Mouse (Mus musculus) heart, embryonic 16.5 days (tissue): ENCODE results near the gene Sdha. TPM values are rescaled to one million over a fixed set of nuclear protein-coding genes. Genes with fewer than 3 reads are reported as not detected.

Experiments used
- ATAC-seq: fragments of 200-750 bp; cut with Nextera tagmentation; replicated peaks from 2 replicates; pipeline ENCODE4 v1.8.0; 2017; ENCODE audit warnings: moderate number of reproducible peaks; ENCODE audit not compliant: insufficient read depth, low FRiP score; ENCODE audit errors: extremely low read depth
- H3K27ac ChIP-seq: fragments of 300-500 bp; sonication (generic); 2 replicates; pipeline ENCODE4 v1.5.1; 2014; ENCODE audit warnings: mild to moderate bottlenecking, low read length, control low read depth, moderate library complexity
- H3K27me3 ChIP-seq: fragments of 300-500 bp; sonication (generic); 2 replicates; pipeline ENCODE4 v1.6.1; 2014; ENCODE audit warnings: low read length, mixed read lengths; ENCODE audit not compliant: control insufficient read depth, insufficient read depth
- H3K36me3 ChIP-seq: fragments of 300-500 bp; sonication (generic); 2 replicates; pipeline ENCODE4 v1.6.1; 2014; ENCODE audit not compliant: control insufficient read depth, insufficient read depth
- H3K4me1 ChIP-seq: fragments of 300-500 bp; sonication (generic); 2 replicates; pipeline ENCODE4 v1.6.1; 2014; ENCODE audit warnings: low read length, mixed read lengths; ENCODE audit not compliant: control insufficient read depth, insufficient read depth
- H3K4me2 ChIP-seq: fragments of 300-500 bp; sonication (generic); 2 replicates; pipeline ENCODE4 v1.6.1; 2014; ENCODE audit warnings: low read depth, mild to moderate bottlenecking, control low read depth, low read length
- H3K4me3 ChIP-seq: fragments of 300-500 bp; sonication (generic); 2 replicates; pipeline ENCODE4 v1.5.1; 2014; ENCODE audit warnings: mild to moderate bottlenecking, control low read depth, low read length
- H3K9ac ChIP-seq: fragments of 300-500 bp; sonication (generic); 2 replicates; pipeline ENCODE4 v1.6.1; 2014; ENCODE audit warnings: low read length, control low read depth
- H3K9me3 ChIP-seq: fragments of 300-500 bp; sonication (generic); replicated peaks from 2 replicates; pipeline ENCODE4 v1.6.1; 2016; ENCODE audit warnings: low read length; ENCODE audit not compliant: control insufficient read depth
- WGBS: fragments of 180-500 bp; shearing (Covaris S2); extraction: QIAGEN DNeasy Blood & Tissue Kit; methylation state at CpG from one replicate; pipeline ENCODE4 v1.1.7; 2014; 5-methylcytosine and 5-hydroxymethylcytosine counted together
- polyA plus RNA-seq: library from polyadenylated mRNA; unstranded; fragments of >200 nt; fragmentation: Nextera tagmentation; extraction: Ambion mirVana; gene quantifications from 2 replicates; pipeline ENCODE4 v1.2.1, GENCODE M21; 2015

Gene Sdha
- polyA plus RNA-seq, 1 experiment from 2014 or later, result 827 TPM

DNA sequence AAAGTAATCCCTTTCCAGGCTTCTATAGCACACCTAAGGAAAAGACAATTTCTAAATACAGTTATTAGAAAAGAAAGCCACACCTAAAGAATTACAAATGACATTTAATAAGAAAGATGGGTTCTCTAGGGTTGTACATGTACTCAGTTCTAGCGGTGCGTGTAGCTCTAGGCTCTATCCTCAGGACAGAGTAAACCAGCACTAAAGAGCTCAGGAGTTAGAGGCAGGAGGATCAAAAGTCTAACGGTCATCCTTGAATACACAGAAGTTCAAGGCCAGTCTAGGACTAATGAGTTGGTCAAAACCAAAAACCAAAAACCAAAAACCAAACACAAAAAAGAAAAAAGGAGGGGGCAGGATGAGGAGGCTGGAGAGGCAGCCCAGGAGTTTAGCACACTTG is 35.5 kb downstream of the Sdha start:
- Histone ChIP-seq H3K9ac (no peak overlapping the region), H3K4me2 (no peak overlapping the region), H3K36me3 (peaks cover 12% of the 10 kb centered on the region), H3K9me3 (no peaks in the 10 kb centered on the region), H3K27me3 (no peaks in the 10 kb centered on the region), H3K4me3 (no peak overlapping the region), H3K4me1 (peaks cover 10% of the 10 kb centered on the region), H3K27ac (no peak overlapping the region)
- no peak for ATAC-seq
- 95% methylated on average over 3 of the region's 3 CpGs for WGBS

DNA sequence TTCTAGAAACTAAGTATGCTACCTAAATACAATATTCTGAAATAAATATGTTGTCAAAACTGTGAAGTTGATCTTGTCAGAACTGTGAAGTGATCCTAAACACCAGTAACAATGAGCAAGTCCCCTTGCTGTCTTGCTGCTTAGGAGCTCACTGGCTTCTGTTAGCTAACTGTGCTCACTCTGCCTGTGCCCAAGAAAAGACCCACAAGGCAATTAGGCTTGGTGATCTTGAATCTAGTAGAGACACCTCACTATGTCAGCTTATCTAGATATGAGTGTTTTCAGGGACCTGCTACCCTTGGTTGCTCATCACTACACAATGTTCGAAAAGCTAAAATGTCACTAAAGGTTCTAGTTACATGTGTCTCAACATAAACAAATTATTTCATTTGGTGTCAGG is 44.3 kb downstream of the Sdha start:
- 95% methylated on average over 1 of the region's 1 CpGs for WGBS
- Histone ChIP-seq H3K9ac (no peak overlapping the region), H3K4me3 (no peak overlapping the region), H3K36me3 (peaks cover 59% of the 10 kb centered on the region), H3K9me3 (no peaks in the 10 kb centered on the region), H3K27me3 (no peaks in the 10 kb centered on the region), H3K27ac (no peak overlapping the region), H3K4me1 (no peaks in the 10 kb centered on the region), H3K4me2 (no peak overlapping the region)
- ATAC-seq, result no peak

DNA sequence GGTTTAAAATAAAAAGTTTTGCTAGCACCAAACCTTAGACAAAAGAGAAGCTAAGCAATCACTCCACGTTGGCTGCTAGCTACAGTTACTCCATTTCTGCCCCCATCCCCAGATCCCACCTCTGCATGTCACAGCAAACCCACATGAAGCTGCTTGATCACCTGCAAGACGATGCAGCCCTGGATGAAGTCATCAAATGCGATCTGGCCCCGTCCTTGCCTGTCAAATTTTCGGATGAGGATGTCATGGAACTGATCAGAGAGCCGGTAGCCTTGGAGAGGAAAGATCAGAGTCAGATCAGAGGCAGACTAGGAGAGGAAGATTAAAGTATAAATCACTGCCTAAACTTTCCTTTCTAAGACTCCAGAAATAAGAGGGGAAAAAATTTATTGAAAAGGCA is 44.7 kb downstream of the Sdha start:
- Histone ChIP-seq H3K36me3 (peaks cover 56% of the 10 kb centered on the region), H3K4me2 (no peak overlapping the region)
- 87% methylated on average over 6 of the region's 6 CpGs for WGBS

DNA sequence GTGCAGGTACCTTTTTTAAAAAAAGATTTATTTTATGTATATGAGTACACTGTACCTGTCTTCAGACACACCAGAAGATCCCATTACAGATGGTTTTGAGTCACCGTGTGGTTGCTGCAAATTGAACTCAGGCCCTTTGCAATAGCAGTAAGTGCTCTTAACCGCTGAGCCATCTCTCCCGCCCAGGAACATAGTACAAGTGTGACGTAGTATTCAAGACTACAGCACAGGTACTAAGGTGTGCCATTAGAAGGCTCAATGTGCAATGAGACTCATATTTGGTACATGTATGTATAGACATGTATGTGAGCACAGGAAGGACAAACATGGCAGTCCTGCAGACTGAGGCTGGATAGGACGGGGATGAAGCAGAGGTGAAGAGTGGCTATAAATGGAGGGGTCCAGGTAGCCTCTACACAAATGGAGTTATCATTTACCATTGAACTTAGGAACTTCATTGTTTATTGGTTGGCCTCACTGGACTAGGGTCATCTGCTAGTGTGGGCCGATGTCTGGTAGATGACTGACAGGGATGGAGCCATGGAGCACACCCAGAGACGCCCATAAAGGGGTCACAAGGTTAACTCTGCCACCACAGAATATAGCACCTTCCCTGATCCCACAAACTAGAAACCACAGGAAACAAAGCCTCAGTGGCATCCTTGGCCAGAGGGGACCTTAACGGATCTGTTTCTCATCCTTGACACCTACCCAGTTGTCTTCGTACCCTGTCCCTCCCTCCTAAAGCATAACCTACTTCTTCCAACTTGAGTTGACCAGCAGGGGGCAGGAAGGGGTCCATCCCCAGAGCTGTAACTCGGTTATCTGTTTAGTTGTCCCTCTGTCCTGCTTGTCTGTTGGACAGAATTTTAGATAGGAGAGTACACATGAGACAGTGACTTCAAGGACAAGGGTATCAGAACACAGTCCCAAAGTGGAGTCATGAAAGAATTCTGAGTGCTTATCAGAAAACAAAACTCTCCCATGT is 47.7 kb downstream of the Sdha start:
- Histone ChIP-seq H3K4me2 (no peak overlapping the region), H3K9ac (no peak overlapping the region), H3K9me3 (no peaks in the 10 kb centered on the region), H3K27me3 (no peaks in the 10 kb centered on the region), H3K4me3 (no peak overlapping the region), H3K27ac (no peak overlapping the region), H3K36me3 (peaks cover 35% of the 10 kb centered on the region), H3K4me1 (no peaks in the 10 kb centered on the region)
- WGBS, result 76% methylated on average over 10 of the region's 10 CpGs
- no peak for ATAC-seq

More for the DNA sequence above, 44.7 kb downstream of the Sdha start:
- H3K4me3 ChIP-seq, result no peak overlapping the region
- ATAC-seq, result no peak
- no peaks in the 10 kb centered on the region for H3K9me3 ChIP-seq
- H3K9ac ChIP-seq, result no peak overlapping the region
- no peaks in the 10 kb centered on the region for H3K27me3 ChIP-seq
- H3K4me1 ChIP-seq, result no peaks in the 10 kb centered on the region
- H3K27ac ChIP-seq, result no peak overlapping the region

DNA sequence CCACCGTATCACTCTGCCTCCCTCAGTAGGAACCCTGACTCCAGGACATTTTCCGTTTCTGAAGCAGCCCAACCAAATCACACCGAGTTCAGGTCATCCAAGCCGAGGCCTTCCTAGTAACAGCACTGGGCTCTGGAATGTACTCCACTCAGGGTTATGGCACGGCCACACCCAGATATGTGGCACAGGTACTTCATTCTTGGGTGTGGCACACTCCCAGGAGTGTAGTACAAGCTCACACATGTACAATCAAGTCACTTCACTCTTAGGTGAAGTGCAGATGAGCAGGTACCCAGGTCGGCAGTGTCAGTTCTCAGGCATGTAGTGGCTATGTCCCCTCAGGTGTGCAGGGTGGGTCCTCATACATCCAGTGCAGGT is 48.5 kb downstream of the Sdha start:
- no peak overlapping the region for H3K9ac ChIP-seq
- H3K4me1 ChIP-seq, result no peaks in the 10 kb centered on the region
- WGBS, result 65% methylated on average over 6 of the region's 6 CpGs
- peaks cover 29% of the 10 kb centered on the region for H3K36me3 ChIP-seq
- ATAC-seq, result no peak
- H3K27me3 ChIP-seq, result no peaks in the 10 kb centered on the region
- H3K4me2 ChIP-seq, result no peak overlapping the region
- H3K27ac ChIP-seq, result no peak overlapping the region
- H3K9me3 ChIP-seq, result no peaks in the 10 kb centered on the region
- no peak overlapping the region for H3K4me3 ChIP-seq

DNA sequence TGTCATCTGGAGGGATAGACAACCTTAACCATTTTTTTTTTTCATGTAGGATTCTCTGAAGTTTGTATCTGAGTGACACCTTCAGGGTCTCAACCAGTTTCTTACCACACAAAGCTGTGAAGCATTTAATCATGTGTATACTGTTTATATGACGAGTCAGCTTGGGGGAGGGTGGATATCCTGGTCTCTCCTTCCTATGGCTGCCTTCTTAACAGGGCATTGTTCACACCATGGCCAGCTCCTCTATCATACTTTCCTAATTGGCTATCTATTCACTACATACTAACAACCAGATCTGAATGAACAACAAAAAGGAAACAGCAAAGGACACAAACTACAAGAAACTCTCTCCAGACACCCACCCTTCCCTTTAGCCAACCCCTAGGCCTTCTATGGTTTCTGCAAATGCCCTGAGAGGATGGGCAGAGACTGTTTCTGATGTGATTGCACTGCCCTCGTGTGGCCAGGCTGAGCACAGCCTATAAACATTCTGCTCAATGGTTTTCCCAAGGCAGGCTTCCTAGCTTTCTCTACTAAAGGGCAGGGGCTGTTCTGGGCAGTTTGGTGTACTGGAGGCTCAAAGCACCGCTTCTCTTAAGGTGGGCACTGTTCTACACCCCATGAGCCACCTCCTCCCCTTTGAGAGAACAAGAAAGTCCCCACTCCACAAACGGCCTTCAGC is 49.0 kb downstream of the Sdha start:
- H3K36me3 ChIP-seq, result peaks cover 27% of the 10 kb centered on the region
- no peaks in the 10 kb centered on the region for H3K9me3 ChIP-seq
- no peak overlapping the region for H3K4me2 ChIP-seq
- H3K27ac ChIP-seq, result no peak overlapping the region
- no peak overlapping the region for H3K9ac ChIP-seq
- 35% methylated on average over 4 of the region's 4 CpGs for WGBS
- ATAC-seq, result no peak
- no peaks in the 10 kb centered on the region for H3K4me1 ChIP-seq
- H3K27me3 ChIP-seq, result no peaks in the 10 kb centered on the region
- H3K4me3 ChIP-seq, result no peak overlapping the region

DNA sequence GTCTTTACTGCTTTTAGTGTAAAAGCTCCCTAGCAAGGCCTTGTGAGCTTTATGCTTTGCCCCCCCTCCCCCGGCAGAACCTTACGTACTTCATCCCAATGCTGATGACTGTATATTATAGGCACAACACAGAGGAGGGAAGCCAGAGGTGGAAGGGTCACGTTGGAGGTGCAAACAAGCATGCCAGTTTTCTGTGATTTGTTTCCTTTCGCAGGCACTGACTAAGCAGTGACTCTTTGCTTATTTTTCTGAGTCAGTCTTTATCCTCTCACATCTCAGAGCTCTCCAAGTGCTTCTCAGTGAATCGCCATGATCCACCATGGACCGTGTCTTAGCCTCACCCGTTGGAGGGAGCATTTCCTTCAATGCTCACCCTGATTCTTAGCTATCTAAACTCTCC is 53.7 kb downstream of the Sdha start:
- Histone ChIP-seq H3K4me3 (no peak overlapping the region), H3K27me3 (peaks cover 9% of the 10 kb centered on the region), H3K4me1 (no peaks in the 10 kb centered on the region), H3K36me3 (no peaks in the 10 kb centered on the region), H3K9me3 (no peaks in the 10 kb centered on the region), H3K4me2 (no peak overlapping the region), H3K9ac (no peak overlapping the region), H3K27ac (no peak overlapping the region)
- no peak for ATAC-seq
- WGBS, result 71% methylated on average over 7 of the region's 7 CpGs

DNA sequence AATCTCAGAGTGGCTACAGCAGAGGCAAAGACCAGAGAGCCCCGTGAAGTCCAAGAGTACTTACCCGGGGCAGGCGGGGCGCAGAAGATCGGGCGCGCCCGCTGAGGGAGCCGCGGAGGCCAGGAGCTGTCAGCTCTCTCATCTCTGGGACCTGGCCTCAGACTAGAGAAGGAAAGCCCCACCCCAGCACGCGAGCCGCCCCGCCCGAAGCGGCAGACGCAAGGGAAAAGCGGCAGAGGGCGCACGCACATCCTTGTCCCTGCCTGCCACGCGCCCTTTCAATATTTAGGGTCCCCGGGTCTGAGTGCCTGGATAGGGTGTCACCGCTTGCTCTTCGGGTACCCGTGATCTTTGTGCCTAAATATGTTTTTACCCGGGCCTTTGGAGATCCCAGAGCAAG is 57.9 kb downstream of the Sdha start, which contains the start of gene Ahrr:
Ahrr (minus strand) TSS at position 165 of the 400 bp plus-strand sequence.
- Histone ChIP-seq H3K27me3 (peaks cover 15% of the 10 kb centered on the region), H3K9me3 (no peaks in the 10 kb centered on the region), H3K27ac (no peak within 1 kb of the TSS), H3K4me3 (peak within 1 kb of the TSS; percentile 27), H3K4me1 (no peaks in the 10 kb centered on the region), H3K9ac (peak within 1 kb of the TSS; percentile 31; the same call in 1 of the 2 replicates), H3K36me3 (no peaks in the 10 kb centered on the region), H3K4me2 (peak within 1 kb of the TSS; percentile 67)
- ATAC-seq, result peak; percentile 69; the same call in 1 of the 2 replicates
- under 1% methylated on average over 27 of the region's 27 CpGs for WGBS

DNA sequence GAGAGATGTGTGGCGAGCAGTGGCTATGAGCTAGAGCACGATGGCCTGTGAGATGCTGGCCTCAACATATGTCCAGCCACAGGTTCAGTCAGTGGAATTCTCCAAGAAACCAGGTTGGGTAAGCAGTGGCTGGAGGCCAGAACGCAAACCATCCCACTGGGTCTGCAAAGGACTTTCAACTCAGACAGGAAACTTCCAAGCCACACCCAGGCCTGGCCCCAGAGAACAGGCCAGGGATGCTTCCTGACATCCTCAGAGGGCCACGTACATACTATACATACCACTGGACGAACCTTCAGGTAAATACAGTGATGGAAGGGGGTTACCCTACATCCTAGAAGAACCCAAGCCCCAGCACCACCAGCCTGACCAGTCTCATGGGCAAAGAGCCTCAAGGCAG is 60.4 kb downstream of the Sdha start:
- no peak for ATAC-seq
- H3K36me3 ChIP-seq, result no peaks in the 10 kb centered on the region
- H3K27me3 ChIP-seq, result peaks cover 15% of the 10 kb centered on the region
- no peak overlapping the region for H3K27ac ChIP-seq
- H3K9ac ChIP-seq, result no peak overlapping the region
- WGBS, result 75% methylated on average over 5 of the region's 5 CpGs
- H3K9me3 ChIP-seq, result no peaks in the 10 kb centered on the region
- H3K4me1 ChIP-seq, result no peaks in the 10 kb centered on the region
- no peak overlapping the region for H3K4me3 ChIP-seq
- H3K4me2 ChIP-seq, result no peak overlapping the region
